Mouse (Mus musculus) left cerebral cortex, postnatal 4 days (tissue): ENCODE measurements around the gene Pla2g2d. TPM values are rescaled to one million over a fixed set of nuclear protein-coding genes. Genes with fewer than 3 reads are reported as not detected.

Experiments used
- DNase-seq: peaks from one replicate; pipeline ENCODE4 v3.0.0-alpha.2; 2022
- intact Hi-C: fragments of 180-260 bp; cut with DNase I; formaldehyde crosslinking; loops from one replicate; pipeline ENCODE4 v1.15.1; 2025
- total RNA-seq, 2 experiments: library from RNA; stranded (reverse); gene quantifications; 2 replicates each; pipeline ENCODE4 v1.2.3; 2021

Pla2g2d gene
- not detected for total RNA-seq

DNA sequence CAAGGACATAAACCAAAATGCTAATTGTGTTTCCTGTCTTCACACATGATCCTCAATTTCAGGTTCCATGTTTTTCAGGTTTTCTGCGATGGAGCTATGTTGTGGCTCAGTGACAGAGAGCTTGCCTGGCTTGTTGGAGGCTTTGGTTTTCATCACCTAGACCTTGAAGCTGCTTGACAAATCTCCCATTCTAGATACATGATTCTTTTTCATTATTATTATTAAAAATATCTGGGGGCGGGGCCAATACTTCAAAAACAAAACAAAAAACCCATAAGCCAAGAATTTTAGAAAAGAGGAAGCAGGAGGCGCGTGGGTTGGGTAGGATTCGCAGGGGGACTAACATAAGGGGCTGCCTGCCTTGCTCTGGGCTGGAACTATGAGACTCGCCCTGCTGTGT, at the start of gene Pla2g2d:
Gene Pla2g2d (plus strand): TSS at position 301 of the 400 bp plus-strand sequence.
- intact Hi-C loops = no loop called here
- DNase-seq = no peak

DNA sequence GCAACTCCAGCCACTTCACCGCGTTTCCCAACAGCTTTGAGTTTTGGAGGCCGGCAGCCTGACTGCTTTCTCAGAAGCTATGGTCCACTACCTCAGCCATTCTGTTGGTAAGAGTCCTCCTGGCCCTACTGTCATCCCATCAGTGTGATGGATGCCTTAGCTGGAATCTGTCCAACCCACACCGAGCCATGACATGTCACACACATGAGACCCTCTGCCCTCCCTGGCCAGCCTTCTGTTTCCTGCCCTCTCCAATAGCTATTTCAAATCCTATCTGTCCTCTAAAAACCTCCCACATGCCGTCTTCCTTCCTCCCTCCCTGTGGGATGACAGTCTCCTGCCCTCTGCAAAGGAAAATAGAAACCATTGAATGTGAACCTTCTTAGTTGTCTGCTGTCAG, 49.8 kb upstream of the Pla2g2d start:
- DNase-seq = peak; percentile 77
- intact Hi-C loops = no loop called here

DNA sequence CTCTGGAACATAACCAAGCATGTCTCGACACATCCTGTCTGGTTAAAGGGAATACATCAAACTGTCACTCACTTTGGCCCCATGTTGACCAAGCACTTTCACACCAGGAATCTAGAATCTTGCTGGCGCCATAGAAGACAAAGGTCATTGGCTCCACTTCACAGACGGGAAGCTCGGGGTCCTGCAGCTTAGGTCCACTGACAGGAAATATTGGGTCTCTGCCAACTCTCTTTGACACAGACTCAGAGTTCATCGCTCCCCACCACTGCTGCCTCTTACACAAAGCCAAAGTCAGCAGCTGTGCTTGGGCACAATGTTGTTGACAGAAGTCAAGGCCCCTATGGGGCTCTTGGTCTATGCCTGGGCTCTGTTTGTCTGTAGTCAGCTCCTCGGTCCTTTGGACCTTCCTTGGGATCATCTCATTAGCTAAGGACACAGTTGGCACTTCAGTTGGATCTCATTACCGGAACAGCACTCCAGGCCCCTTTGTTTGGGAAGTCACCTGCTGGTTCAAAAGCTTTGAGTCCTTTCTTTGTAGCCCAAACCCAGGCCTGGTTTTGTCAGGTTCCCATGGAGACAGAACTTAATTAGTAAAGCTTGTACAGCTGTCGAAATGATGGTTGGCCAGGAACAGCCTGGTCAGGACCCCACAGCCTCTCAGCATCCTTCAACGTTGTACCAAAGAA, 46.4 kb upstream of the Pla2g2d start:
- DNase-seq = peak; percentile 32
- intact Hi-C loops = no loop called here

DNA sequence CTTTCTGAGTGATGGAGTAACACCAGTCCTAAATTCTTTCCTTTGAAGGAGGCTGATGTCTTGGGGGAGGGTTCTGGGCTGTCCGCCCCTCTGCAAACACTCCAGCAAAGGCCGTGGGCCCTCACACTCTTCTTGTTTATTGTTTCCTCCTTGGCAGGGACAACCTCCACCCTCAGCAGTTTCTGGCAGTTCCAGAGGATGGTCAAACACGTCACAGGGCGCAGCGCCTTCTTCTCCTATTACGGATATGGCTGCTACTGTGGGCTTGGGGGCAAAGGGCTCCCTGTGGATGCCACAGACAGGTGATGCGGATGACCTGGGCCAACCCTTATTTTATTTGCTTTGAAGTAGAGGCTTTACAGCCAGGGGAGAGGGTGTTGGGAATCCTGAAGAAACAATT, 41.4 kb upstream of the Pla2g2d start:
- intact Hi-C loops = no loop called here
- no peak for DNase-seq

DNA sequence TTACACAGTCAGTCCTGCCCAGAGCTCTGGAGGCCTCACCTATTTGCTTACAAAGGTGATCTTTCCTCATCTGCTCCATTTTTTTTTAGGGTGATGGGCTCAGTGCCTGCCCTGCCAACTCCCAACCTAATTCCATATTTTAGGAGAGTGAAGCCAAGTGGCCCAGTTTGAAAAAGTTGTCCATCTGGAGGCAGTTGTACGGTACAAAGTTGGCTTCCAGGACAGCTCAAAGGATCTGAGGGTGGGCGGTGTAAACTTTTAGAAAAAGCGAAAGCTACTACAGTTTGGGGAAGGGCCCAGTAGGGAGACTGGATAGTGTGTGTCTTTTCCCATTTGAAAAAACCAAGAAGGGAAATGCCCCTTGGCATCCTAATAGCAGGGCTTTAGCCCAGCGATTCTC, 40.7 kb upstream of the Pla2g2d start:
- no peak for DNase-seq
- intact Hi-C loops = no loop called here

DNA sequence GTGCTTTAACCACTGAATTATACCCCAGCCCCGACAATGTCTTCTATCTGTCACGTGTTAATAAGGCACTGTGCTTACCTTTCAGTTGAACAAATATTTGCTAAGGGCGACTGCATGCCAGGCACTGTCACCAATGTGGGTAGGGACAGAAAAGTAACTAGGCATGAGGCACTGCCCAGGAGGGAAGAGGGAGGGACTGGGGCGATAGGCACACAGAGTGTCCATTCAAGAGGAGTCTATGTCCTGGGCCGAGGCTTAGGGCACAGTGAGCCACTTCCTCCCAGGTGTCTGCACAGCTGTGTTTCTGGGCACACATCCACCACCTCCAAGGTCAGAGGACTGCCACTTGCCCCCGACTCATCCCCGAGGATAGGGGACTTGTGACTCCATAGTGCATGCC, 38.5 kb upstream of the Pla2g2d start, which contains the start of gene Ubxn10:
Gene Ubxn10 (minus strand): TSS at position 137 of the 400 bp plus-strand sequence.
- DNase-seq = no peak
- intact Hi-C loops = no loop called here

DNA sequence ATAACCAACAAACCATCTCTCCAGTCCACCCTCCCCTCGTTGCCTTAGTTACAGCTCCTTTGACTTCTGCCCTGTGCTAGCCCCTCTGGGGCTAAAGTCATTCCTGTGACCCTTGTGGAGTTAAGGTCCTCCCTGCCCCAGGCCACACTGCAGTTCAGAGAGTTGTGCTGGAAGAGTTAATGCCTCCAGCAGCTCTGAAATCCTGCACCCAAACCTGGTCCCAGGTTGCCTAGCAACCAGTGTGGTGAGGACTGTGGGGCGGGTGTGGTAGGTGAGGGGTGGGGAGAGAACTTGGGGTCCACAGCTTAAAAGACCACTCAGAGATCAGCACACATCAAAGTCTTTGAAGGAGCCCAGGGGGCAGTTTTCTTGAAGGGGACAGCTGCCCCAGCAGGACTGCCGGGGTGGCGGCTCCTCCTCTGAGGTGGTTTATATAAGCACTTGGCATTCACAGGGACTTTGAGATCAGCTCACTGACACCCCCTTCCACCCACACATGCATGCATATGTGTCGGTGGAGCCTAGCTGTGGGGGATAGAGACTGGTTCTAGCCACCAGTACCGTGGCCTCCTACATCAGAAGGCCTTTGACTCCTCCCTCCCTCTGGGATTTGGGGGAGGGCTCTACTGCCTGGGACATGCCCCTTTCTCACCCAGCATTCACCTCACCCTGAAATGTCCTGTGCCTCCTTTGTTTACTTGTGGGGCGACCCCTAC, 36.2 kb upstream of the Pla2g2d start:
- intact Hi-C loops = no loop called here
- DNase-seq = no peak

DNA sequence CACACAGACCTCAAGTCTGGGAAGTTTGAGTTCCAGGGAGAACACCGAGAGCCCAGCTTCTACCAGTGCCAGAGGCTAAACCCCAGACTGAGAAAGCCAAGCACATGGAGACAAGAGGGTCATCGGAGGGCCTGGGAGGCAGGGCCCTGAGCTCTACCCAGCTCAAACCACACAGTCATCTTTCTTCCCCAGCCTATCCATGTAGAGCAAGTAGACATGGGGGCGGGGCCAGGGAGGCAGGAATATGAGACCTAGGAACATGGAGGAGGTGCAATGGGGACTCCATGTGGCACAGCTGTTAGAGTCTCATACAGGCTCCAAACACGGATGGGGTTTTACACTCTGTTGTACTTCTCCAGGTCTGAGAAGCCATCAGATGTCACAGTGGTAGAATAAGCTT, 29.7 kb upstream of the Pla2g2d start:
- intact Hi-C loops = loop anchor here (2.0 kb wide), 1 partner anchor 105 kb away; no protein-coding TSS in a partner anchor
- no peak for DNase-seq

DNA sequence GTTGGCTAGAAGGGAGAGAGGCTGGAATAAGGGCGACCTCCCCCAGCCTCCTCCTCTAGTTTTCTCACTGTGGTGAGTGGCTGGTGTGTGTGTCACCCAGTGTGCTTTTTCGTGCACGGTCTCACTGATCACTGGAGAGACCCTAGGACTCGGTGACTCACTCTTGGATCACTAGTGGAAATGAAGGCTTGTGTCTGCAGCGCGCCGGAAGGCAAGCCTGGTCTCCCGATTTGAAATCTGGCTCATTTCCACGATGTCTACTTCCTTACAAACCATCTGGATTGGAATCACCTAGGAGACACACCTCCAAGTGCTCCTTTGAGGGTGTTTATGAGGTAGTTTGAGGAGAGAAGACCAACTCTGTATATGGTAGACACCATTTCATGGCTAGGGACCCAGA, 28.7 kb upstream of the Pla2g2d start:
- intact Hi-C loops = loop anchor here (2.0 kb wide), 1 partner anchor 104 kb away; no protein-coding TSS in a partner anchor
- no peak for DNase-seq

DNA sequence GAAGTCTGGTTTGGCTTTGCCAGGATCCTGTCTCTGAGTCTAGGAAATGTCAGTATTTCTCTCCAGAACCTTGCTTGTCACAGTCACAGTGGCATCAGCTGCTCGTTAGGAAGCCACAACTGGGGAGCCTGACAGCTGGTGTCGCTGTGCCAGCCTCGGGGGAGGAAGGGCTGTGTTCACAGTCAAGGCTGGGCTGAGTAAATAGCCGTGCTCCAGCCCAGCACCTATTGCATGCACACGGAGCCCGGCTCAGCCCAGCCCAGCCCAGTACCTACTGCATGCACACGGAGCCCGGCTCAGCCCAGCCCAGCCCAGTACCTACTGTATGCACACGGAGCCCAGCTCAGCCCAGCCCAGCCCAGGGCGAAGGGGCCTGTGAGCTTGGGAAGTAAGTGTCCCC, 27.7 kb upstream of the Pla2g2d start:
- intact Hi-C loops = loop anchor here (2.0 kb wide), 1 partner anchor 103 kb away; no protein-coding TSS in a partner anchor
- DNase-seq = no peak

DNA sequence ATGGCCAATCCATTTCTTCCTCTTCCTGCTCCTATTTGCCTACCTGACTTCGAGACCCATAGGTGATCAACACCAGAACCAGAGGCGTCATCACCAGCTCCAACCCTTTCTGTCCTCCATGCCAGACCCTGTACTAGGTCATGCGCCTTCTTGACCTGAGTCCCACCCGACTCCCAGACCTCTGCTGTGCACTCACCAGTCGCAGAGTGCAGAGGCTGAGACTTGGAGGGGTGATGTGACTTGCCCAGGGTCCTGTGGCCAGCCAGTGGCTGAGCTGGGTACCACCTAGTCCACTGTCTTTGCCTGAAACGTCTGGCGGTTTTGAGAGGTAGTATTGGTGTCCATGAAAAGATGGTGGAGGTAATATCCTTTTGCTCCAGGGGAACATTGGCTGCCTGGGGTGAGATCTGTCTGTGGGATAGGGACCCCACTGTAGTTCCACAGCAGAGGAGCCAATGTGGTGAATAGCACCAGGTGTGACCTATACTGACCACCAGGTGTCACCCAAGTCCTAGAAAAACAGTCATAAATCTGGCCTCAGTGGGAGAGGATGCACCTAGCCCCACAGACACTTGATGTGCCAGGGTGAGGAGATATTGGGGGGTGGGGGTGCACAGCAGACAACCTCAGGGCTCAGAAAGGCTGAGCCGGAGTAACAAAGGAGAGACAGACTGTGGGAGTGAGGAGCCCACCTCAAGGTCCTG, 27.0 kb upstream of the Pla2g2d start:
- DNase-seq = peak; percentile 52
- intact Hi-C loops = no loop called here

DNA sequence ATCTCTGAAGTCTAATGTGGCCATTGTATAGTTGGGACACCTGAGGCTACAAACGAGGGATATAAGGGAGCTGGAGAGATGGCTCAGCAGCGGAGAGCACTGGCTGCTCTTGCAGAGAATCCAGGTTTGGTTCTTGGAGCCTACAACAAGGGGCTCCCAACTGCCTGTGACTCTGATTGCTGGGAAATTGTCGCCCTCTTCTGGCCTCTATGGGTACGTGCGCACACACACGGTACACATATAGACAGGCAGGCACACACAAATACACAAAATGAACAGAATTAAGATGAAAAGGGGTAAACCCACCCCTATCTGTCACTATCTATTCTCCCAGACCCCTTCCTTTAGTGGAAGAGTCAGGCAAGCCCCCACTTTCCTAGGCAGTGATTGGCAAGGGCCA, 22.9 kb upstream of the Pla2g2d start:
- DNase-seq = no peak
- intact Hi-C loops = no loop called here

DNA sequence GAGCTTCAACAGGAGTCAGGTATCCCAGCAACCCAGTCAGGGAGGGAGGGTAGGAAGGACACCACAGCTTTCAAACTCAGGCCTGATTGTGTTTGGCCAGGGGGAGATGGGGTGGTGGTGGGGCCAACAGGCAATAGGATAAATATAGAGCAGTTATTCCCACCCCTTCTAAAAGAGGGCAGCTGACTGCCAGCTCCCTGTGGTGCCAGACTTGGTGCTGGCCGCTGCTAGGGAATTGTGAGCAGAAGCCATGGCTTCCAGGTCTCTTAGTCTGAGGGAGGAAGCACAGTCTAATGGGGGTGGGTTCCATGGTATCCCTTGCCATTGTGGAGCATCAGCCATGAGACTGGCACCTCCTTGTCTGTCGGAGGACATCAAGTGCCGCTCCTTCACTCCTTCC, 21.9 kb upstream of the Pla2g2d start:
- intact Hi-C loops = no loop called here
- DNase-seq = no peak

DNA sequence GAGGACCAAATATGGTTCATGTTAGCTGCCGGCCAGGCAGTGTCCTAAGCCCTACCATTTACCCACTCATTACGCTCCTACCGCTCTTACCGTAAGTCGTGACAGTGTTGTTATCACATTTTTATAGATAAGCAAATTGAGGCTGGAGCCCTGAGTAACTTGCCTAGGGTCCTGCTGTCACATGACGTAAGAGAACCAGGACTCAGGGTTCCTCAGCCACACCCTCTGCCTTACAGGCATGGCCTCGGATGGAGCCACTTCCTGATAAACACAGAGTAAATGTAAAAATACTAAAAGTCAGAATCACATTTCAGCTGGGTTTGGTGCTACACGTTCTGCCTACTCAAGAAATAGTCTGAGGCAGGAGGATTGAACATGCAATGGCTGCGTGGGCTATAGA, 21.1 kb upstream of the Pla2g2d start:
- no peak for DNase-seq
- intact Hi-C loops = no loop called here

DNA sequence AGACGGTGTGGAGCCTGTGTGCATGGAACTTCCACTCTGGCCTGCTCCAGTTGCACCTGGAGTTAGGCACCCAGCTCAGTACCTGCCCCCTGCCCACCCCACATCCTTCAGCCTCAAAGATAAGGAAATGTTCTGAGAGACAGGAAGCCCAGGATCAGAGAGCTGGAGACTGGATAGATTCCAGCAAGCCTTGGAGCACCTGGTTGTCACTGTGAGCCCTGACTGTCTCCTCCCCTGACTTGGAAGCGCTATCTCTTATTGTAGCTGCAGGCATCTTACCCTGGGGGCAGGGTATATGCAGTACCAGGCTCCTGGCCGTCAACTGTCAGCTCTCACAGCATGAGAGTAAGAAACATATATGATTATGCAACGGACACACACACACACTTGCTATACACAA, 20.1 kb upstream of the Pla2g2d start:
- DNase-seq = no peak
- intact Hi-C loops = no loop called here

DNA sequence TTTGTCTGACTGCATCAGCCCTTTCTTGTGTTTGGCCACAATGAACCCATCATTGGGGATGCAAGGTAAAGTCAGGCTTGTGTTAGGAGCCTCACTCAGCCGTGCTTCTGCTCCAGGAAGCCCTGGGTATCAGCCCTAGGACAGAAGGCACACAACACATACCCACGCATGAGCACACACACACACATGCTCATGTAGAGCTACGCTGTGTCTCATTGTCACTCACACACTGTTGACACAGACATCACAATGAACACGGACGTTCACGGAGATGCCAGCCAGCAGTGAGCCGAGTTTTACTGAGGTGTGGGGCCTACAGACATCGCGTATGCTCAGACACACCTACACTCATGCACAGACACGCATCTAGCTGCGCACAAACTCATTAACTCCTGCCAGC, 19.6 kb upstream of the Pla2g2d start:
- DNase-seq = no peak
- intact Hi-C loops = no loop called here

DNA sequence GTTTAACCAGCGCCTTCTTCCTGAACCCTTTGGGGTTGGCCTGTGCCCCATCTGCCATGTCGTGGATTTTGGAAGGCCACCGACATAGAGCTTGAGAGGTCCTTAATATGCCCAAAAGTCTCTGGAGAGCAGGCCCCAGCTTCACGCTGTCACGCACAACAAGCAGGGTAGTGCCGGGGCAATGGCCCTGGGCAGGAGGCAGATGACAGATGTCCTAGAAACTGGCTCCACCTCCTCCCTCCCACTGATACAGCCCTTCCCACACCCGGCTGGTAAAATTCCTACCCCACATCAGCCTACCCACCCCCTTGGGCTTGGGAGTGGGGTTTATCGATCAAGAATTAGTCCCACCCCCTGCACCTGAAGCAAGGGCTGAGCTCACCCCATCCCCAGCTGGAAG, 18.1 kb upstream of the Pla2g2d start, which contains the start of gene Pla2g2f:
Gene Pla2g2f (minus strand): TSS at position 211 of the 400 bp plus-strand sequence.
- DNase-seq = no peak
- intact Hi-C loops = no loop called here

DNA sequence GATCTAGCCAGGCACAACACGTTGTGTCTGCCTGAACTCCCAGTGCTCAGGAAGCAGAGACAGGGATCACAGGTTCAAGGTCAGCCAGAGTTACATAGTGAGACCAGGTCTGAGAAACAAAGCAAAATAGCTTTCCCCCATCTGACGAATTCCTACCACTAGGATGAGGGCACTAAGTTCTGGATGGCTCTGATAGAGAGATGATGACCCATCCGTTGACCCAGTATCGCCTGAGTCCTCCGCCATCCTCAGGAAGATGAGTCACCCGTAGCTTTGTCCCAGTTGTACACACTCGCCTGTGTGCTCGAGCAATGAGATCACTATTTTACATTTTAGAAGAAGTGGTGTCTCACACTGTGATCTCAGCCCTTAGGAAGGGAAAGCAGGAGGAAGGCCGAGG, 13.3 kb upstream of the Pla2g2d start:
- intact Hi-C loops = no loop called here
- no peak for DNase-seq

DNA sequence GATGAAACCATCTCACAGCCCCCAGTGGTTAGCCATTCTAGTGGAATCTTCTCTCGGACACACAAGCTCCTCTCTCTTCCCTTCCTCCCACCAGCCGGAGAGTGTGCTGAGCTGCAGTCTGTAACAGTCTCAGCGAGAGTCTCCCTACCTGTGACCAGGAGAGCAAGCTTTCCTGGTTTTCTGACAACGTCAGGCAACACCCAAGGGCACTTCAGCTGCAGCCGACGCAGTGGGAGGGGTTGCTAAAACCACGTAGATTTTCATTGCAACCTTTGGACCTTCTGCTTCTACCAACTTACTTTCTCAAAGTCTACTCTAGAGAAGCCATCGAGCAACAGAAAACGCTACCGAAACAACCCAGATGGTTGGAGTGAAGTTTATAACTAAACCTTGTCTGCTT, 3.6 kb upstream of the Pla2g2d start:
- intact Hi-C loops = no loop called here
- DNase-seq = no peak

DNA sequence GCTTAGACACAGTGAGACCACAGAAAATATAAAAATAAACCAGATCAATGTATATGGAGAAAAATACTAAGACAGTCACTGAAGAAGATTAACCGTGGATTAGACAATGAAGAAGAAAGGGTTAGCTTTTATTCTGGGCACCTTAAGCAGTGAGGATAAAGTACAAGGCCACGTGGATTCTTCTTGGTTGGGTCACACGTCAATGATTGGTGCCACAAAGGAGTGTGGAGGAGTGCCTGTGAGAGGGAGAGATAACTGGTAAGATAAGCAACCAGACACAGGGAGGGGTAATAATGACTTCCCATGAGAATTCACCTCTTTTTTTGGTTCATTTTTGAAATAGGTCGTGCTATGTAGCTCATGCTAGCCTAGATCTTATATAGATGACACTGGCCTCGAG, 3.1 kb upstream of the Pla2g2d start:
- DNase-seq = no peak
- intact Hi-C loops = no loop called here
